Mouse (Mus musculus): ENCODE results near the gene Morc1. TPM values are rescaled to one million over a fixed set of nuclear protein-coding genes. Genes with fewer than 3 reads are reported as not detected.

Morc1 gene
- polyA plus RNA-seq, 1 experiment from 2014 or later: 0.23 TPM

GRCm38 (mm10) chr16:48410125-48410524, 20.9 kb upstream of the Morc1 start:
- Histone ChIP-seq H3K27me3 (ENCODE audit: control insufficient read depth, insufficient read depth, low read depth, low read length) (no peaks in the 10 kb centered on the region), H3K4me2 (ENCODE audit: low read depth, low read length) (peak overlapping the region; percentile 57), H3K36me3 (ENCODE audit: control insufficient read depth, insufficient read depth, low read length) (no peaks in the 10 kb centered on the region), H3K27ac (ENCODE audit: low read length) (peak overlapping the region; percentile 33; the same call in 1 of the 2 replicates), H3K4me1 (replicated peaks; ENCODE audit: control insufficient read depth, insufficient read depth, low read length) (peaks cover 13% of the 10 kb centered on the region; the same call in 1 of the 2 replicates), H3K4me3 (ENCODE audit: low read length) (no peak overlapping the region; the same call in 1 of the 2 replicates), H3K9ac (ENCODE audit: low read length) (no peak overlapping the region), H3K9me3 (ENCODE audit: control insufficient read depth, low read length) (no peaks in the 10 kb centered on the region)
- peak; percentile 93 for ATAC-seq (ENCODE audit: low read depth)
- WGBS: 40% methylated on average over 3 of the region's 3 CpGs

- no peak for ATAC-seq (ENCODE audit: low read depth)
- no peaks in the 10 kb centered on the region for H3K9me3 ChIP-seq (ENCODE audit: control insufficient read depth, low read length)
These were observed 18.8 kb upstream of the Morc1 start, which contains the start of gene Gm5485 for GRCm38 (mm10) chr16:48412246-48412645. Gene Gm5485, minus strand, starts transcription at chr16:48412416.

GRCm38 (mm10) chr16:48418557-48418956, 12.5 kb upstream of the Morc1 start:
- ATAC-seq (ENCODE audit: low read depth): peak; percentile 57
- Histone ChIP-seq H3K4me2 (ENCODE audit: low read depth, low read length) (no peak overlapping the region), H3K4me3 (ENCODE audit: low read length) (no peak overlapping the region), H3K9ac (ENCODE audit: low read length) (no peak overlapping the region), H3K36me3 (ENCODE audit: control insufficient read depth, insufficient read depth, low read length) (no peaks in the 10 kb centered on the region), H3K4me1 (replicated peaks; ENCODE audit: control insufficient read depth, insufficient read depth, low read length) (0 out of 2 replicates have a peak, but pooled peaks cover 4% of the 10 kb centered on the region), H3K27me3 (ENCODE audit: control insufficient read depth, insufficient read depth, low read depth, low read length) (no peaks in the 10 kb centered on the region), H3K27ac (ENCODE audit: low read length) (peak overlapping the region; percentile 22; the same call in 1 of the 2 replicates), H3K9me3 (ENCODE audit: control insufficient read depth, low read length) (no peaks in the 10 kb centered on the region)
- 38% methylated on average over 3 of the region's 3 CpGs for WGBS

More at GRCm38 (mm10) chr16:48412246-48412645, 18.8 kb upstream of the Morc1 start, which contains the start of gene Gm5485:
- no peaks in the 10 kb centered on the region for H3K27me3 ChIP-seq (ENCODE audit: control insufficient read depth, insufficient read depth, low read depth, low read length)
- no peak within 1 kb of the TSS for H3K4me3 ChIP-seq (ENCODE audit: low read length)
- no peak within 1 kb of the TSS for H3K4me2 ChIP-seq (ENCODE audit: low read depth, low read length)
- no peak within 1 kb of the TSS for H3K9ac ChIP-seq (ENCODE audit: low read length)
- peaks cover 13% of the 10 kb centered on the region; the same call in 1 of the 2 replicates for H3K4me1 ChIP-seq (replicated peaks; ENCODE audit: control insufficient read depth, insufficient read depth, low read length)
- no peaks in the 10 kb centered on the region for H3K36me3 ChIP-seq (ENCODE audit: control insufficient read depth, insufficient read depth, low read length)
- 71% methylated on average over 1 of the region's 1 CpGs for WGBS
- H3K27ac ChIP-seq (ENCODE audit: low read length): no peak within 1 kb of the TSS

GRCm38 (mm10) chr16:48419035-48419434, 12.0 kb upstream of the Morc1 start:
- Histone ChIP-seq H3K27ac (ENCODE audit: low read length) (peak overlapping the region; percentile 22; the same call in 1 of the 2 replicates), H3K36me3 (ENCODE audit: control insufficient read depth, insufficient read depth, low read length) (no peaks in the 10 kb centered on the region), H3K9ac (ENCODE audit: low read length) (no peak overlapping the region), H3K27me3 (ENCODE audit: control insufficient read depth, insufficient read depth, low read depth, low read length) (no peaks in the 10 kb centered on the region), H3K9me3 (ENCODE audit: control insufficient read depth, low read length) (no peaks in the 10 kb centered on the region), H3K4me2 (ENCODE audit: low read depth, low read length) (no peak overlapping the region), H3K4me1 (replicated peaks; ENCODE audit: control insufficient read depth, insufficient read depth, low read length) (0 out of 2 replicates have a peak, but pooled peaks cover 4% of the 10 kb centered on the region), H3K4me3 (ENCODE audit: low read length) (no peak overlapping the region)
- 66% methylated on average over 2 of the region's 2 CpGs for WGBS
- no peak for ATAC-seq (ENCODE audit: low read depth)

- no peaks in the 10 kb centered on the region for H3K9me3 ChIP-seq (ENCODE audit: control insufficient read depth, low read length)
- 0 out of 2 replicates have a peak, but pooled peaks cover 4% of the 10 kb centered on the region for H3K4me1 ChIP-seq (replicated peaks; ENCODE audit: control insufficient read depth, insufficient read depth, low read length)
- no peak overlapping the region for H3K4me3 ChIP-seq (ENCODE audit: low read length)
- H3K9ac ChIP-seq (ENCODE audit: low read length): no peak overlapping the region
- no peak overlapping the region for H3K27ac ChIP-seq (ENCODE audit: low read length)
- no peak for ATAC-seq (ENCODE audit: low read depth)
- WGBS: 31% methylated on average over 2 of the region's 2 CpGs
- H3K4me2 ChIP-seq (ENCODE audit: low read depth, low read length): no peak overlapping the region
- H3K36me3 ChIP-seq (ENCODE audit: control insufficient read depth, insufficient read depth, low read length): no peaks in the 10 kb centered on the region
- H3K27me3 ChIP-seq (ENCODE audit: control insufficient read depth, insufficient read depth, low read depth, low read length): no peaks in the 10 kb centered on the region
These were observed 8.5 kb upstream of the Morc1 start for GRCm38 (mm10) chr16:48422501-48422900.

- no peaks in the 10 kb centered on the region for H3K36me3 ChIP-seq (ENCODE audit: control insufficient read depth, insufficient read depth, low read length)
- H3K9ac ChIP-seq (ENCODE audit: low read length): no peak overlapping the region
- H3K27me3 ChIP-seq (ENCODE audit: control insufficient read depth, insufficient read depth, low read depth, low read length): no peaks in the 10 kb centered on the region
- no peaks in the 10 kb centered on the region for H3K4me1 ChIP-seq (replicated peaks; ENCODE audit: control insufficient read depth, insufficient read depth, low read length)
- H3K4me3 ChIP-seq (ENCODE audit: low read length): no peak overlapping the region
- no peak for ATAC-seq (ENCODE audit: low read depth)
- no peak overlapping the region for H3K4me2 ChIP-seq (ENCODE audit: low read depth, low read length)
- no peaks in the 10 kb centered on the region for H3K9me3 ChIP-seq (ENCODE audit: control insufficient read depth, low read length)
- WGBS: 88% methylated on average over 4 of the region's 4 CpGs
- no peak overlapping the region for H3K27ac ChIP-seq (ENCODE audit: low read length)
These were observed 7.0 kb upstream of the Morc1 start for GRCm38 (mm10) chr16:48424069-48424468.

- Histone ChIP-seq H3K4me3 (ENCODE audit: low read length) (no peak overlapping the region), H3K4me2 (ENCODE audit: low read depth, low read length) (no peak overlapping the region), H3K36me3 (ENCODE audit: control insufficient read depth, insufficient read depth, low read length) (no peaks in the 10 kb centered on the region), H3K27me3 (ENCODE audit: control insufficient read depth, insufficient read depth, low read depth, low read length) (no peaks in the 10 kb centered on the region), H3K4me1 (replicated peaks; ENCODE audit: control insufficient read depth, insufficient read depth, low read length) (no peaks in the 10 kb centered on the region), H3K9ac (ENCODE audit: low read length) (no peak overlapping the region), H3K27ac (ENCODE audit: low read length) (no peak overlapping the region), H3K9me3 (ENCODE audit: control insufficient read depth, low read length) (no peaks in the 10 kb centered on the region)
- WGBS: 77% methylated on average over 1 of the region's 1 CpGs
- no peak for ATAC-seq (ENCODE audit: low read depth)
These were observed 1.6 kb upstream of the Morc1 start for GRCm38 (mm10) chr16:48429427-48429826.

GRCm38 (mm10) chr16:48435454-48435853, 4.4 kb downstream of the Morc1 start:
- Histone ChIP-seq H3K9me3 (ENCODE audit: control insufficient read depth, low read length) (no peaks in the 10 kb centered on the region), H3K4me1 (replicated peaks; ENCODE audit: control insufficient read depth, insufficient read depth, low read length) (no peaks in the 10 kb centered on the region), H3K4me2 (ENCODE audit: low read depth, low read length) (no peak overlapping the region), H3K27ac (ENCODE audit: low read length) (no peak overlapping the region), H3K36me3 (ENCODE audit: control insufficient read depth, insufficient read depth, low read length) (no peaks in the 10 kb centered on the region), H3K27me3 (ENCODE audit: control insufficient read depth, insufficient read depth, low read depth, low read length) (no peaks in the 10 kb centered on the region), H3K4me3 (ENCODE audit: low read length) (no peak overlapping the region), H3K9ac (ENCODE audit: low read length) (no peak overlapping the region)
- WGBS: 21% methylated on average over 1 of the region's 1 CpGs
- ATAC-seq (ENCODE audit: low read depth): no peak

GRCm38 (mm10) chr16:48437476-48437875, 6.4 kb downstream of the Morc1 start:
- Histone ChIP-seq H3K4me2 (ENCODE audit: low read depth, low read length) (no peak overlapping the region), H3K36me3 (ENCODE audit: control insufficient read depth, insufficient read depth, low read length) (no peaks in the 10 kb centered on the region), H3K9ac (ENCODE audit: low read length) (no peak overlapping the region), H3K4me3 (ENCODE audit: low read length) (no peak overlapping the region), H3K9me3 (ENCODE audit: control insufficient read depth, low read length) (no peaks in the 10 kb centered on the region), H3K4me1 (replicated peaks; ENCODE audit: control insufficient read depth, insufficient read depth, low read length) (no peaks in the 10 kb centered on the region), H3K27me3 (ENCODE audit: control insufficient read depth, insufficient read depth, low read depth, low read length) (no peaks in the 10 kb centered on the region), H3K27ac (ENCODE audit: low read length) (no peak overlapping the region)
- no peak for ATAC-seq (ENCODE audit: low read depth)

GRCm38 (mm10) chr16:48444589-48444988, 13.6 kb downstream of the Morc1 start:
- H3K27ac ChIP-seq (ENCODE audit: low read length): no peak overlapping the region
- no peak overlapping the region for H3K4me3 ChIP-seq (ENCODE audit: low read length)
- ATAC-seq (ENCODE audit: low read depth): no peak
- no peaks in the 10 kb centered on the region for H3K9me3 ChIP-seq (ENCODE audit: control insufficient read depth, low read length)
- H3K36me3 ChIP-seq (ENCODE audit: control insufficient read depth, insufficient read depth, low read length): no peaks in the 10 kb centered on the region
- no peaks in the 10 kb centered on the region for H3K4me1 ChIP-seq (replicated peaks; ENCODE audit: control insufficient read depth, insufficient read depth, low read length)
- H3K9ac ChIP-seq (ENCODE audit: low read length): no peak overlapping the region
- no peak overlapping the region for H3K4me2 ChIP-seq (ENCODE audit: low read depth, low read length)
- WGBS: 86% methylated on average over 5 of the region's 5 CpGs
- no peaks in the 10 kb centered on the region for H3K27me3 ChIP-seq (ENCODE audit: control insufficient read depth, insufficient read depth, low read depth, low read length)

Measured in lung, embryonic 16.5 days (tissue).